Comparison of ENCODE assay signal across 27 mouse cellular contexts in the genomic region with DNA sequence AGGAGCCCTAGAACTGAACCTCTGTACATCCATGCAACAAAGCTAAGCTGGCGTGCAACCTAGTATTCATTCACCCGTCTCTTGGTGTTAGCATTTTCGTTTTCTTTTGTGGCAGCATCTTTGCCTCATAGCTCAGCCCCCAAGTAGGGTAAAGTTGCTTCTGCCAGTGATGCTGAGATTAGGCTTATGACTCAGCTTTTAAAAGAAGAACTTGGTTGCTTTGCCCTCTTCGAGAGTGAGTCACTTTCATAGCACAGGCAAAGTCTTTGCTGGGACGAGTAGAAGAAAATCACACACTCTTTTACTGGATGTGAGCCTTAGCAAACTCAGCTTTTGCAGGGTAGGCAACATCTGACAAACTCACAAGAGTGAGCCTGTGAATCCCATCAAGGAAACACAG.
DNase-seq lines count a peak whose midpoint lies in the region; ATAC-seq and TF ChIP-seq lines count a peak whose summit lies in the region.
"Had no signal": no experiment of that assay in that cellular context is flagged by ENCODE, and none has a peak within 500 bp of the region (broad histone marks: within the 10 kb centered on the region; RNA-seq: fewer than 3 reads in every experiment).

No protein-coding gene starts in this region.

- no peak overlapping the region for H3K9ac ChIP-seq in hindbrain, embryonic 12.5 days
- H3K9ac ChIP-seq: forebrain, embryonic 12.5 days; forebrain, embryonic 15.5 days; hindbrain, embryonic 14.5 days had no signal

- no peak for TF ChIP-seq POLR2A in embryonic fibroblast, embryonic 13.5 days (IDR thresholded peaks at IDR 0.05; ENCODE audit: low read depth, low read length)

- no peak for TF ChIP-seq CTCF in embryonic fibroblast, embryonic 13.5 days (IDR thresholded peaks at IDR 0.05; ENCODE audit: borderline replicate concordance, insufficient read depth, low read length)

- H3K4me3 ChIP-seq in embryonic fibroblast, embryonic 13.5 days (ENCODE audit: insufficient read depth, low read length): no peak overlapping the region
- no peak overlapping the region for H3K4me3 ChIP-seq in hindbrain, embryonic 12.5 days
- H3K4me3 ChIP-seq: erythroblast, embryonic 14.5 days; forebrain, embryonic 12.5 days; forebrain, embryonic 15.5 days; gastrocnemius, adult 2 months; hindbrain, embryonic 10.5 days had no signal

- no peaks in the 10 kb centered on the region for H3K36me3 ChIP-seq in hindbrain, embryonic 12.5 days
- H3K36me3 ChIP-seq: forebrain, embryonic 12.5 days; forebrain, embryonic 15.5 days; hindbrain, embryonic 10.5 days had no signal

- WGBS in hindbrain, embryonic 12.5 days: 94% methylated on average over 5 of the region's 5 CpGs

- intact Hi-C loops in heart, postnatal 36 days (cut with DNase I): no loop called here

- DNase-seq in frontal cortex, postnatal 10 days (ENCODE audit: low spot score in 2 of 2): no peak
- DNase-seq in 416B (ENCODE audit: low read depth) (peak; percentile 30), NIH3T3 (ENCODE audit: low read depth) (peak; percentile 48)
- DNase-seq in heart, postnatal 36 days: no peak
- DNase-seq: adrenal gland, adult 8-10 months; adrenal gland, postnatal 25 days; cerebellum, adult 18-20 months; cerebellum, adult 9-10 months; cerebellum, postnatal 14 days; gastrocnemius, adult 2 months; gastrocnemius, postnatal 14 days; heart, adult 11 months; kidney, adult 2 months had no signal

- H3K27ac ChIP-seq in embryonic fibroblast, embryonic 13.5 days (ENCODE audit: insufficient read depth, low read length): peak overlapping the region; percentile 61; the same call in 1 of the 2 replicates
- no peak overlapping the region for H3K27ac ChIP-seq in hindbrain, embryonic 12.5 days
- H3K27ac ChIP-seq: forebrain, embryonic 12.5 days; forebrain, embryonic 15.5 days; gastrocnemius, adult 2 months; hindbrain, embryonic 10.5 days; hindbrain, embryonic 14.5 days; hindbrain, postnatal 0 days had no signal

- no peaks in the 10 kb centered on the region for H3K9me3 ChIP-seq in hindbrain, embryonic 12.5 days (replicated peaks)
- H3K9me3 ChIP-seq: forebrain, embryonic 12.5 days; forebrain, embryonic 15.5 days; hindbrain, embryonic 10.5 days had no signal

- H3K4me2 ChIP-seq in hindbrain, embryonic 12.5 days (replicated peaks): no peak overlapping the region
- H3K4me2 ChIP-seq: forebrain, embryonic 12.5 days; forebrain, embryonic 15.5 days; heart, embryonic 11.5 days; hindbrain, embryonic 14.5 days had no signal

- peak; percentile 81 for ATAC-seq in frontal cortex, adult (ENCODE audit: low TSS enrichment)
- ATAC-seq in hindbrain, embryonic 12.5 days (ENCODE audit: low FRiP score): no peak
- ATAC-seq in megakaryocyte, adult 5-6 weeks (ENCODE audit: poor library complexity, severe bottlenecking): no peak
- ATAC-seq: forebrain, embryonic 15.5 days; hindbrain, postnatal 0 days; inflammation-experienced regulatory T-cells, adult 6 months; intestine, embryonic 16.5 days; Patski had no signal

- peaks cover 5% of the 10 kb centered on the region for H3K4me1 ChIP-seq in embryonic fibroblast, embryonic 13.5 days (ENCODE audit: control insufficient read depth, insufficient read depth, low read length)
- H3K4me1 ChIP-seq in hindbrain, embryonic 12.5 days: no peaks in the 10 kb centered on the region
- H3K4me1 ChIP-seq: forebrain, embryonic 12.5 days; forebrain, embryonic 15.5 days; hindbrain, embryonic 10.5 days had no signal

- no peaks in the 10 kb centered on the region for H3K27me3 ChIP-seq in hindbrain, embryonic 12.5 days
- H3K27me3 ChIP-seq: forebrain, embryonic 12.5 days; forebrain, embryonic 15.5 days; Patski had no signal

Comparison
In these comparisons a context has a peak if more than half of its experiments do, and no peak if none do; other contexts are left out.
1. DNase-seq: peak in 416B (single experiment) and NIH3T3 (single experiment); none in frontal cortex, postnatal 10 days (0 of 2) and heart, postnatal 36 days (0 of 2).